Mouse (Mus musculus) adrenal gland, adult 8-10 months (tissue): ENCODE data around the gene Syn3. TPM values are rescaled to one million over a fixed set of nuclear protein-coding genes. Genes with fewer than 3 reads are reported as not detected.

Source experiments
- DNase-seq: peaks from one replicate; pipeline ENCODE4 v3.0.0; 2022
- total RNA-seq, 4 experiments: library from RNA; stranded (reverse); gene quantifications; 2 replicates each; pipeline ENCODE4 v1.2.4; 2022

Syn3 gene
- total RNA-seq, 4 experiments from 2014 or later = 3.7 to 5.7 (median 4.2) TPM

DNA sequence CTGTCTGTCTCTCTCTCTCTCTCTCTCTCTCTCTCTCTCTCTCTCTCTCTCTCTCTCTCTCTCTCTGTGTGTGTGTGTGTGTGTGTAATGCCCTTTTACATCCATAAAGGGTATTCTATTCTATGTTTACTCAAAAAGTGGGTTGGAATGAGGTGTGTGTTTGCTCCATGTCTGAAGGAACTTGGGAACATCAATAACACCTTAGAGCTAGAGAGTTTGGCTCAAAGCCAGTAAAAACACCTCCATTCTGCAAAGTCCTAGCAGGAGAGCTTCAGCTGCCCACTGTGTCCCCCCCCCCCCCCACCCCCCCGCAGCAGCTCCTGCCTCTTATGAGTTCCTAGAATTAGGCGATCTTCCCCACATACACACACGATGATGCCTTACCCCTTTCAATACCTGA, 161.5 kb downstream of the Syn3 start:
- no peak for DNase-seq

DNA sequence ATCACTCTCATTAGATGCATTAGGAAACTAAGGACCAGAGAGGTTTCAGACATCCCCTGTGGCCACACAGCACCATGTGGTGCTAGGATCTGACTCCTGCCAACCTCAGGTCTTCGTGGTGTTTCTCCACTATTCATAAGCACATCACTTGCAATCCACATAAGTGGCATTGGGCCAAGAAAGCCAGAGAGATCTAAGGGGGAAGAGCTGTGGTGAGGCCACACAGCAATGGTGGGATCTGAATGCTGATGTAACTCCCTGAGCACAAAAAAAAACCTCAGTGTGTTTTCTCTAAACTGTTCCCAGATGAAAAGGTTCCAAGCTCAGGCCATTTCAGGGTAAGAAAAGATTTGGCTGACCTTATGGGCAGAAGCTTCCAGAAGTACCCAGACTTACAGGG, 162.2 kb downstream of the Syn3 start:
- no peak for DNase-seq

DNA sequence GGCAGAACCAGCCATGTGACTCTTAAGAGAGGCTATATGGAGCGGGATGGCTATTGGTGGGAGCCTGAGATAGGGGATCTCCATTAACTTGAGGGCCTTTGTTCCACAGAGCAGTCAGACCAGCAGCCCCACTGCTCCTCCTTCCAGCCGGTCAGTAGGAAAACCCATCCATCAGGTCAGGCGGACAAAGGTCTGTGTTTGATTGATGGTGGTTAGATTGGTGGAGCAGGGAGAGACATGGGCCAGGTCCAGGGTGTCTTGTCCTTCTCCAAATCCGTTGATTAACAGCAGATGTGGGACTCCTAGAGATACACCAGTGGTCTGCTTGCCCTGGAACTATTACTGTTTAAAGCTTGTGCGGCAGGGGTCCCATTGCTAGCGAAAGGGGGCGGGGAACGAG, 164.1 kb downstream of the Syn3 start:
- no peak for DNase-seq

DNA sequence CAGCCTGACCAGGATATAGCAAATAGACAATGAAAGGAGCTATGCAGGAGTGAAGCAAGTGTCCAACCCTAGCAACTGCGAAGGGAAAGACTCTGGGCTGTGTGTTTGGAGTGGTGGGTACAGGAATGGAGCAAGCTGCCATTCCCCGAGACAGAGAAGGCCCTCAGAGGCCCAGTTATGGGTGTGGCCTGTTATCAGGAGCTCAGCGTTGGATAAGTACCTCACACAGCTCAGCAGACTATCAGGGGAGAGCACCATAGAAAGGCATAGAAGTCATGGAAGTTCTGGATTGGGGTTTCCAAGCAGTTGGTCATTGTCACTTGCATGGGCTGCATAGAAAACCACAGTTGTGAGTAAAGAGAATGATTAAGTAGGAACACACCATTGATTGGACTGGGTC, 165.8 kb downstream of the Syn3 start:
- DNase-seq = no peak

DNA sequence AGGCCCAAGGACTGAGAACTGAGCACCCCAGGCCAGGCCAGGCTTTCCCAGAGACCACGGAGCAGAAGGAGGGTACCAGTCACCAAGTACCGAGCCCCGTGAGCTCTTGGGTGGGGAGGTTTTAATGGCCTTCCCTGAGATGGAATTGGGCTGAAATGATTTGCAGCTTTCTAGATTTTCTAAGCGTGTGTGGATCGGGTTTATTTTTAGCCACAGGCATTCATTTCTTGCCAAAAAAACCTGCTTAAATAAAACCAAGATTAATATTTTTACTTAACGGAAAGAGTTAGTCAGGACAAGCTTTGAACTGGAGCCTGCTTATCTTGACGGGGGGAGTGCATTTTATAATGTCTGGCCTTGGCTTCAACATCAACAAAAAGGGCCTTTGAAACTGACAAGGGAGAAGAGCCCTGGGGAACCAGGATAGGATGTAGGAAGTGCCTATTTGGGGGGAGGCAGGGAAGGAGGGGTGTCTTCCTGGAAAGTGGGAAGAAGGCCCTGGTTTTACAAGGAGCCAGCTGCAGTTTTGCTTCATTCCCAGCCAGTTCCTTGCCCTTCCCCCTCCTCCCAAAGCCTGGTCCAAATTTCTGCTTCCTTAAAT, 166.9 kb downstream of the Syn3 start:
- peak; percentile 78 for DNase-seq

DNA sequence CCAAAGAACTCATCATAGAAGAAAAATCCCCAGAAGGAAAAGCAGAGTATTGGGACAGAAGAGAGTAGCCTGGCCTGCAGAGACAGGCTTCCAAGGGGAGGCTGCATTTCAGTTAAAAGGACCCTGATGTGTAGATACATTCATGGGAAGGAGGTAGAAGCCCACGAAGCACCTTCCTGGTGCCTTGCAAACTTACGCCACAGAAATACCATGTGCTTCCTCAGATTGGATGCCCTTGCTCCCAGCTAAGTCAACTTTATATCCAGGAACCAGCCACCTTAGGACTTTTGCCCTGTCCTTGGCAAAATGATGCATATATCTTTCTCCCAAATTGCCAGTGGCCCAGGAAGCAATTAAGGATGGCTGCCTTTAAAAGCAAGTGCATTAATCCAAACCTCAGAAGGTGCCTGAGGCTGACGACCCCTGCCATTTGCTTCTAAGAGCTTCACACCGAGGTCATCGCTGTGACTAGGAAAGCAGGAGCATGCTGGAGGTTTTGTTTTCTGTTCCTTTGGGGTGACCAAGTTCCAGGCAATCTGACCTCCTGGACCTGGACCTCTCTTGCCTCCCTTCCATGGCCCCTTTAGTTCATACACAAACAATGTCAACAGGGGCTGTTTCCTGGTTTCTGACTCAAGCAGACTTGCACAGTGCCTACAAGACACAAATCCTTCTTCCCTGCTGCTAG, 167.6 kb downstream of the Syn3 start:
- DNase-seq = no peak

DNA sequence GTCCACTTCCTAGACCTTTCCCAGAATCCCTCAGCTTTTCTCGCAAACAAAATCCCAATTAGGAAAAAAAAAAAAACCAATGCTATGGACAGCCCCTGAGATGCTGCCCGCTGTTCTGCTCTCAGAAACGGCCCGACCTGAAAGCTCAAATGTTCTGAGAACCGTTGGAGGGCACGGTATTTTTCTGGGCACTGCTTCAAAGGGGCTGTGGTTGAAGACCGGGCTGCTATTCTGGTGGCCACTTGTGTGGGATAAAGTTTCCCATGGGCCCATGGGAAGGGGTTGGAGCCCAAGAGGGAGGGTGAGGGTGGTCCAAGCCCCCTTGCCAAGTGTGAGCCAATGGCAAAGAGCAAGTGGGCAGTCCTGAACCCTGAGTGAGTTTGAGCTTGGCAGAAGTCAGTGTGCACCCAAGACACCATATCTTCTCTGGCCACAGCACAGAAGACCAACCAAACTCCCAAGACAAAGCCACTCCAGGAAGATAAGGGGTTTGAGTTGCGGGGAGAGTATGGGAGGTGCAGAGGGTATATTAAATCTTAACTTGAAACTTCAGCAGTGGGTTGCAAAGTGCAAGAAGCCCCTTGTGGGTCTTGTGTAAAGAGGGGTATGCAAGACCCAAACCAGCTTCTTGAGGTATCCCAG, 169.3 kb downstream of the Syn3 start:
- no peak for DNase-seq

DNA sequence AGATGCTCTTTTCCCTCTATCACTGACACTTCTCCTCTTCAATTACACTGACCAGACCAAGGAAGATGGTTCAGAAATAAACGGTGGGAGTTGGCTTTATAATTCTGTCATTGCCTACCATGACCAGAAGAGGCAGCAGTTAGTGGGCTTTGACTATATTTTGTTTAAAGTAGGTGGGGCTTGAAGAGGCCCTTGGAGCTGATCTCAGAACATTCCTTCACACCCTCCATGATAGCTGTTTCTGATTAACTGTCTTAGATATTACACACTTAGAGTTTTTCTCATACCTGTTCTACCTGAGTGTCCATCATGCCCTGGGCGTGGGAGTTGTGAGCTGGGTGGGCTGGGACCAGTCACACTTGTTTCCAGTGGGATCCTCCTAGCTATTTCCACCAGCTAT, 170.0 kb downstream of the Syn3 start:
- DNase-seq = no peak

DNA sequence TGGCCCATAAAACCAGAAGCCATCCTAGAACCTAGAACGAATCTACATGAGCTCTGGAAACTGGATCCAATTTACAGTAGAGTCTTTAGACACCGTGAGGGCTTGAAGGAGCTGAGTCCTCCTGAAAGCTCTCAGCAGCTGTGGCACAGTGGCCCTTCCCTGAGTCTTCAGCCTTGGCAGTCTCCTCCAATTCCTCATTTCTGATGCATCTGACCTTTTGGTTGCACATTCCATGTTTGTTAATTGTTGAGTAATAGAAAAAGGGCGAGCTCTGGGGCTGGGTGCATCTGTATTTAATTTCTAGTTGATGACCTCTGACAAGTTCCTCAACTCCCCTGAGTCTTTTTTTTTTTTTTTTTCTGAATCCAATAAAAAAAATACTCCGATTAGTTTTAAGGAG, 170.6 kb downstream of the Syn3 start:
- peak; percentile 67 for DNase-seq

DNA sequence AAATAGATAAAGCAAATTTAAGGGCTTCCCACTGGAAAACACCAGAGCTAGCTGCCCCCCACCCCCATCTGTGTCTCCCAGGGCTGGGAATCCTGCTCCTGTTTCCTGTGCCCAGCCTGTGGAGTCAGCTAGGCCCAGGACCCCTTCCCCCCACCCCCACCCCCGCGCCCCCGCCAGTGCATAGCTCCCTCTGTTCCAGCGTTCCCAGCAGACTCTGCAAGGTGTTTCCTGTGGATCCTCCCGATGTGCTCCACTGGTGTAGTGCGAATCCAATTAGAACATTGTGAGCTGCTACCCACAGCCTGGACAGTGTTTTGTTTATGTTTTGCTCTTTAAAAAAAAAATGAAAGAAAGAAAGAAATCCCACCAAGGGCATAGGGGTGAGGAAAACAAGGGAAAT, 173.4 kb downstream of the Syn3 start:
- no peak for DNase-seq

DNA sequence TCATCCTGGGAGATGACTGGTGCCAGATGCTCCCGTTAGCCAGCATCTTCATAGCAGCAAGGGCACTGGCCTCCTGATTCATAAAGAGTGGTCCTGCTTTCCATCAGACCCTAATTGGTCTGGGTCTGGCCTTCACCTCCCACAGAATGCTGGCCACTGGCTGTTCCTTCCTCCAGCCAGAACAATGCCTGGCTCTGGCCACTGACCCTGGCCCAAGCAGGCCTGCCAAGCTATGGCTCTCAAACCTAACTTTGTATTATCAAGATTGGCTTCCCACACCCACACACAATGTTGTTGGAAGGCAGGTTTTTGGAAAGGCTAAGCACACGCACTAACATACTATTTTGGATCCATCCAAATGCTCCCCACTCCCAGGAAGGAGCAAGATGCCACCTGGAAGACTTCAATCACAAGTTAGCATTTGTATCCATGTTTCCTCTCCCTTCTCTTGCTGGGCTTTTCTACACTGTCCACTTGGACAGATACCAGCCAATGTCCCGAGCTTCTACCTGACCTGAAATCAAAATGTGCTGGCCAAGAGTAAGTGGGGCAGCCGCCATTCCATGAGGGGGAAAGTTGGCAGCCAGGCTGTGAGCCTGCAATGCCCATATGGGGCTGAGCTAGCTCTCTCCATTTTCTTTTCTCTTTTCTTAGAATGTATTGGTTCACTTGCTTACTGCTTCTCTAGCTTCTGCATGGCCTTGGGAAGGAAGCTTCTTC, 175.3 kb downstream of the Syn3 start:
- DNase-seq = no peak

DNA sequence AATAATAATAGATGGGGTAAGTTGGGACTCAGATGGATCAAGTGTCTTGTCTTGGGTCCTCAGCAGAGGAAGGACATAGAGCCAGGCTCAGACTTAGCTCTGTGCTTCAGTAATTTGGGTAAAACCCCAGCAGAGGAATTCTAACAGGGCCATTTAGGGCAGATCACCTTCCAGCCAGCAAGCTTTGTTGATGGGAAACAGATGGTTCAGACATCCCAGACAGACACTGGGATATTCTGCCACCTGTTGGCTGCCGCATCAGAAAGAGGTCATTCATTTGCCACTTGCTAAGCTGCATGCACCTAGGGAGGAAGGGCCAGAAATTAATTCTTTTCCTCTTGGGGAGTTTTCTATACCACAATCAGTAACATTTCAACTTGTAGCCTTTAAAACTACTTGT, 176.7 kb downstream of the Syn3 start:
- no peak for DNase-seq

DNA sequence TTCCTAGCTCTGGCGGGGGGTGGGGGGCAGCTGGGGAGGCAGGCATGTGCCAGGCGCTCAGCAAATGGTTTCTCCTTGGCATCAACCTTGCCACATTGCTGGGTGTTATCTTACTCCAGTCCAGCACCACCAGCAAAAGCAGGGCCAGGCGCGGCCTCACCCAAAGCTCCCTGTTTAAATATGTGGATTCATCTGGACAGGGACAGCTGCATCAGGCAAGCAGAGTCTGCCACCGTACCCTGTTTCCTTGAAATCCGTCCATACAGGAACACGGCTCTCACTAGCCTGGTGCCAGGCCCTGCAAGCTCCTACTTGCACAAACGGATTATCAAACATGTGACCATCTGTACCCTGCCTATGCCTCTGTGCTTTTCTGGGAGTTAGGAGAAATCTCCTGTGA, 177.5 kb downstream of the Syn3 start:
- no peak for DNase-seq

DNA sequence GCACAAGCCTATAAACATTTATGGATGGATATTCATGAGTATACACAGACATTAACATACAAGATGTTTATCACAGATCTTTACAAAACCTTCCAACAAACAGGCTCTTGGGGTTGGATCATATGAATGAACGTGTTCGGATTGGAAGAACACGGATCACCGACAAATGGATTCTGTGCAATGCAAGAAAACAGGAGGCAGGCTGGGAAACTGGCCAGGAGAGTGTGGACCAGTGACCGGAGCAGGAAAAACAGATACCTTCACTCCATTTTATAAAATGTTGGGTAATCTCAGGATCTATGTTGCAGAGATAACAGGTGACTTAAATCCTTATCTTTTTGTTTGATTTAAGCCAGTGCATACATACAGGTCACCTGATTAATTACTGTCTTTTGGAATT, 178.5 kb downstream of the Syn3 start:
- DNase-seq = no peak

DNA sequence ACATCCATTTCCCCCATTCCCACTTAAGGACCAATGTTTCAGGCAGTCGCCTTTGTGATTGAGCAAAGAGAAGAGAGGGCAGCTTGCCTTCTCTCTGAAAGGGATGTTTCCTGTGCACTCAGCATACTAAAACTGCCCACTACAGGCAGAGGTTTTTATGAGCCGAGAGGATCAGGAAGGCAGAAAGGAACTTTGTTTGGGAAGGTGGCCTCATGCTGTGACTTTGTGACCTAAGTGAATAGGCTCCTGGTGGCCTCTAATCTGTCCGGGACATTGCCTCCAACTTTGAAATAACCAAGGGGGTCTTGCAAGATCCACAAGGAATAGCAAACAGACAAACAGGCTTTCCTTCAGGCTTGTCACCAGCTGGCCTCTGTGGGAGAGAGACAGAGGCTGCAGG, 179.2 kb downstream of the Syn3 start:
- no peak for DNase-seq

DNA sequence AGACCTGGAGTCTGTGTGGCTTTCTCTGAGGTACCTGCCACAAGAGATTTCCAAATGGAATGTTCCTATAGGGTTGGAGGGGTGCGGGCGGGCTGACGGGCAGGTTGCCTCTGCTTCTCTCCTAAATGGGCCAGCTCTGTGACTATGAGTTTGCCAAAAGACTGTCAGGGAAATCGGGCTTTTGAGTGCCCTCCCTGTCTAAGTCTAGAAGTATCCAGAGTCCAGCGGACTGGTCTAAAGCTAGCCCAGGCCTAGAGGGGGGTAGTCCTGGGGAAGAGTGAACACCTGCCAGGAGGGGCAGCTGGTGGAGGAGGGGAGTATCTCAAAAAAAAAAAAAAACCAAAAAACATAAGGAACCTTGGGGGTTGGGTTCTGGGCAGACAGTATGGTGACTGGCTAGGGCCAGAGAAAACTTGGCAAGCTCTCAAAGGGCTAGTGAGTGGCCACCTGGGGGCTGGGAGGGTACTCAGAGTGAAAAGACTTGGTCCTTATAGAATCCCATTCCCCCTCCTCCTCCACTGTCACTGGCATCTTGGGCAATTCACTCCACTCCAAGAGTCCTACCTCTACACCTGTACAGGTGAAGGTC, 180.1 kb downstream of the Syn3 start:
- no peak for DNase-seq

DNA sequence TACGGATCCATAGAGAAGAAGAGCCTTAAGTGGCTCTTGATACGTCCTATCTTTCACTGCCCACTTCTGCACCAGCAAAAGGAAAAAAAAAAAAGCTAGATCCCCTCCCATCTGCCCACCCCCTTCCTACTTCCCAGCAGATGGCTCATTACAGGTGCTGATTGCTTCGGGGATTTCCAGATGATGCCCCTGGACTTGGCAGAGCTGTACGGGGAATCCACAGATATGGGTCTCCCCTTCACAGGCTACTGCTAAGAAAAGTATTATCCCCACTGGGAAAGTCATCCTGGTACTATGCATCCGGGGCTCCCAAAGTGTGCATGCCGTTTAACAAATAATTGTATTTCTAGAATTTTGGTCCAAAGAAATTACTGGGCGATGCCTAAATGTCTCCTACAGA, 181.1 kb downstream of the Syn3 start:
- DNase-seq = no peak

DNA sequence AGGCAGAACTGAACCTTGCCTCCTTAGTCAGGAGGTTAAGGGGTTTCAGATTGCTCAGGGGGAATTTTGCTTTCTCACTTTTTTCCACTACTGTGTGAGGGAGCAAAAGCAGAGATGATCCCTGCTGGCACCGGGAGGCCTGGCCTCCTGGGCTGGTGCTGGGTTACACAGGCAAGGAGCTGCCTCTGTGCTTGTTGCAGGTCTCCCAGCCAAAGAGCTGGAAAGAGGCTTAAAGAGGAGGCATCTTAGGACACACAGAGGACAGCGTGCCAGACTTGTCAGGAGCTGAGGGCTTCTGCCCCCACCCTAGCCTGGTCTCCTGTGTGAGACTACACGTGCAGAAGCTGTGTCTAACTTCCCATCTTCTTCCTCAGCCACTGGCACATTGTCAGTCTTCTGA, 183.2 kb downstream of the Syn3 start:
- DNase-seq = no peak

DNA sequence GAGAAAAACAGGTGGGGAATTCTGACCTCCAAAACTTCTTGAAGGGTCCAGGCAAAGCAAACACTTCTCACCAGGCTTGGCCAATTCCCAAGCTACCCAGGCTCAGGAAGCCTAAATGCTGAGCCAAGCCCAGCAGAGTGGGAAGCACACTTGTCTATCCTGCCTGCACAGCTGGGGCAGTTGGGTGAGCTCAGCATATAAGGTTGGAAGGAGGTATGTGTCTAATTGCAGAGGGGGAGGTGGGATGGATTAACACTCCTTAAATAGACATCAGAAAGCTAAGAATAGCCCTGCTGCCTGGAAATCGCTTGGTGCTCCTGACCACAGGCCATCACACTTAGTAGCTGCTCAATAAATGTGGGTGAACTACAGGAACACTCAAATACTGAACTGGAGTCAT, 185.2 kb downstream of the Syn3 start:
- no peak for DNase-seq

DNA sequence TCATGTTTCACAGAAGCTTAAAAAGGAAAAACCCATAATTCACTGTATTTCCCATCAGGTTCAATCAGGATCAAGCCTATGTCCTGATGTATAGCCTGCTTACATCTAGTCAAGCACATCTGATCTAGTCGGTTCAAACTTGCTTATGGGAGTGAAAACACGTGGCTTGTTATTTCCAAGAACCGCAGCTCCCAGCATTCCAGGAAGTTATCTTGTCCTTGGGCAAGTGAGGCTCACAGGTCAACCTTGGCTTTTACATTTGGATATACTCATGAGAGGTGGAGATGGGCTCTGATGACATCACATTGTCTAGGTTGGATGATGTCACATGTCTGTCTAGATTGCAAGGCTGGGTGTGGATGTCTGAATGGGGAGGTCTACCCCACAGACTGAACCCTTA, 185.7 kb downstream of the Syn3 start:
- no peak for DNase-seq

DNA sequence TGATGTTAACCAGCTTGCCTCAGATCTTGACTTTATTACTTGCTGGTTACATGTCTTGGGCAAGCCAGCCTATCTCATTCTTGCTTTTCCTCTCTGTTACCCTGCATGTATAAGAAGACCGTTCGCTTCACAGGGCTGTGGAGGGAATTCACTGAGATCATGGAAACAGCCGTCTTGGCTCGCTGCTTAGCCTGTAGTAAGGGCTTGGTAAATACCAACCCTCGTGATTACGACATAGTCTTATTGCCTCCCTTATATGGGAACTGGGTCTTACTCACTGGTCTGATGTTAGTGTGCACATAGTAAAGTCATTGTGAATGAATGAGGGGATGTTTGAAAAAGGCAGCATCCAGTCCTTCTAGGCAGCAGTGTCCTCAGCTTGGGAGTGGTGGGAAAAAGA, 188.2 kb downstream of the Syn3 start:
- peak; percentile 66 for DNase-seq

DNA sequence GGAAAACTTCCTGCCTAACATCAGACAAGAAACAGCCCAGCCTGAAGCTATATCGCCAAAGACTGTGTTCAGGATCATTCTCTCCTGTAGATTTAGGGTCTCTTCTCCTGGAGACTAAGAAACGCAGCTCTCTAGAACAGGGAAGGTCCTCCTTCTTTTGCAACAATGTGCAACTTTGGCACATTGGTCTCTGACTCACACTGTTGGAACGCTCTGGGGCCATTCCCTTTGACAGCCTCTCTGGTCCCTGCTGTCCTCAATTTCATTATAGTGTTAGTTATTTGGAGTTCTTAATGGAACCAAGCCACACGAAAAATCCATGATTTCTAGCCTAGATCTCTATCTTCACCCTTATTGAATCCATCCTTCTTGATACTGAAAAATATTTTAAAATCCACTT, 191.5 kb downstream of the Syn3 start:
- no peak for DNase-seq

DNA sequence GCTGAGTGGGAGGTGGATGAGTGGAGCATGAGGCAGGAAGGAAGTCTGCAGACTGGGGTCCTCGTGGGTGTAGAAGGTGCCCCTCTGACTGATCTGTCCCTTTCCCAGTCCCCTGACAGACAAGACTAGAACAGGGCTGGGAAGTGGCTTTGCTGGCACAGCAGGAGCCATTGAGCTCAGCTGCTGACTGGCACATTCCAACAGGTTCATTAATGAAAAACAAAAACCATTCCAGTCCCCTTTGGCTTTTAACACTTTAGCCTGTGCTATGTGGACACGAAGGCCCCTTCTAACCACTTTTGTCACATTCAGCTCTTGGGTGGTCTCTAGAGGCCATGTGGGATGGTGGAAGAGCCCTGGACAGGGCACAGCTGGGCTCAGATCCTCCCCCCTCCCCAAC, 194.1 kb downstream of the Syn3 start:
- DNase-seq = no peak
